Mouse (Mus musculus) ES-Bruce4 (cell line): ENCODE results near the gene Ank3. TPM values are rescaled to one million over a fixed set of nuclear protein-coding genes. Genes with fewer than 3 reads are reported as not detected.

Source experiments
- H3K27ac ChIP-seq: 2 replicates; pipeline ENCODE4 v1.5.1; 2012; ENCODE audit warnings: low read length, inconsistent platforms; ENCODE audit not compliant: insufficient read depth
- H3K27me3 ChIP-seq: 2 replicates; pipeline ENCODE4 v1.6.1; 2012; ENCODE audit warnings: mild to moderate bottlenecking, low read length, inconsistent platforms; ENCODE audit not compliant: control insufficient read depth, poor library complexity, insufficient read depth, severe bottlenecking
- H3K36me3 ChIP-seq: 2 replicates; pipeline ENCODE4 v1.6.1; 2012; ENCODE audit warnings: inconsistent platforms, mild to moderate bottlenecking, low read length, moderate library complexity; ENCODE audit not compliant: control insufficient read depth, poor library complexity, insufficient read depth, severe bottlenecking
- H3K4me1 ChIP-seq: one replicate; pipeline ENCODE4 v1.8.1; 2011; ENCODE audit warnings: low read length; ENCODE audit not compliant: control insufficient read depth, insufficient read depth
- H3K4me3 ChIP-seq: 2 replicates; pipeline ENCODE4 v1.5.1; 2011; ENCODE audit warnings: low read depth, mild to moderate bottlenecking, low read length
- H3K9ac ChIP-seq: 2 replicates; pipeline ENCODE4 v1.6.1; 2012; ENCODE audit warnings: low read depth, mild to moderate bottlenecking, inconsistent platforms; ENCODE audit not compliant: poor library complexity, severe bottlenecking
- H3K9me3 ChIP-seq: replicated peaks from 2 replicates; pipeline ENCODE4 v1.6.1; 2012; ENCODE audit warnings: mild to moderate bottlenecking, low read length, inconsistent platforms; ENCODE audit not compliant: control insufficient read depth, poor library complexity, insufficient read depth, severe bottlenecking
- CTCF ChIP-seq: IDR thresholded peaks from one replicate; pipeline ENCODE4 v1.8.1; 2011; ENCODE audit warnings: low read depth, low read length
- EP300 ChIP-seq: IDR thresholded peaks from 2 replicates; pipeline ENCODE4 v1.6.1; 2011; ENCODE audit warnings: low read depth, low read length; ENCODE audit not compliant: insufficient read depth
- POLR2A ChIP-seq: IDR thresholded peaks from one replicate; pipeline ENCODE4 v1.8.1; 2011; ENCODE audit warnings: low read length; ENCODE audit not compliant: insufficient read depth
- polyA plus RNA-seq: library from polyadenylated mRNA; stranded (reverse); fragments of >200 nt; gene quantifications from 2 replicates; pipeline ENCODE4 v1.2.4, GENCODE M21; 2011; ENCODE audit warnings: low read depth; ENCODE audit not compliant: missing spikeins, insufficient read depth, insufficient read length

Ank3 gene
- polyA plus RNA-seq, 1 experiment: 61.0 TPM

- no peaks in the 10 kb centered on the region for H3K27me3 ChIP-seq
- H3K4me1 ChIP-seq: peaks cover 4% of the 10 kb centered on the region
- no peak overlapping the region for H3K27ac ChIP-seq
- no peaks in the 10 kb centered on the region for H3K9me3 ChIP-seq
- H3K36me3 ChIP-seq: no peaks in the 10 kb centered on the region
- H3K4me3 ChIP-seq: no peak overlapping the region
- no peak overlapping the region for H3K9ac ChIP-seq
- no peak for TF ChIP-seq POLR2A
- TF ChIP-seq EP300: no peak
These were observed 130.2 kb downstream of the Ank3 start for GRCm38 (mm10) chr10:69528746-69529145.

GRCm38 (mm10) chr10:69530326-69530725 is 131.8 kb downstream of the Ank3 start:
- H3K36me3 ChIP-seq: no peaks in the 10 kb centered on the region
- TF ChIP-seq POLR2A (no peak), EP300 (no peak), CTCF (no peak)
- no peak overlapping the region for H3K4me3 ChIP-seq
- H3K4me1 ChIP-seq: peaks cover 4% of the 10 kb centered on the region
- H3K27me3 ChIP-seq: no peaks in the 10 kb centered on the region
- H3K27ac ChIP-seq: no peak overlapping the region
- no peaks in the 10 kb centered on the region for H3K9me3 ChIP-seq
- H3K9ac ChIP-seq: no peak overlapping the region

- H3K36me3 ChIP-seq: no peaks in the 10 kb centered on the region
- H3K4me1 ChIP-seq: peaks cover 4% of the 10 kb centered on the region
- H3K4me3 ChIP-seq: no peak overlapping the region
- no peak overlapping the region for H3K27ac ChIP-seq
- no peak overlapping the region for H3K9ac ChIP-seq
- no peaks in the 10 kb centered on the region for H3K9me3 ChIP-seq
- TF ChIP-seq EP300 (no peak), CTCF (peak; percentile 58)
- H3K27me3 ChIP-seq: no peaks in the 10 kb centered on the region
These were observed 133.0 kb downstream of the Ank3 start for GRCm38 (mm10) chr10:69531569-69531968.

GRCm38 (mm10) chr10:69532169-69532730 is 133.7 kb downstream of the Ank3 start:
- no peak overlapping the region for H3K9ac ChIP-seq
- no peaks in the 10 kb centered on the region for H3K27me3 ChIP-seq
- no peak overlapping the region for H3K4me3 ChIP-seq
- no peaks in the 10 kb centered on the region for H3K36me3 ChIP-seq
- H3K9me3 ChIP-seq: no peaks in the 10 kb centered on the region
- no peak overlapping the region for H3K27ac ChIP-seq
- TF ChIP-seq EP300 (no peak), CTCF (no peak), POLR2A (no peak)
- H3K4me1 ChIP-seq: peaks cover 4% of the 10 kb centered on the region

- no peak overlapping the region for H3K4me3 ChIP-seq
- no peak overlapping the region for H3K27ac ChIP-seq
- H3K27me3 ChIP-seq: no peaks in the 10 kb centered on the region
- peaks cover under 1% of the 10 kb centered on the region for H3K4me1 ChIP-seq
- H3K9me3 ChIP-seq: no peaks in the 10 kb centered on the region
- no peak for TF ChIP-seq EP300
- TF ChIP-seq POLR2A: no peak
- TF ChIP-seq CTCF: no peak
- no peak overlapping the region for H3K9ac ChIP-seq
- H3K36me3 ChIP-seq: no peaks in the 10 kb centered on the region
These were observed 135.2 kb downstream of the Ank3 start for GRCm38 (mm10) chr10:69533505-69534388.

- Histone ChIP-seq H3K36me3 (no peaks in the 10 kb centered on the region), H3K9me3 (no peaks in the 10 kb centered on the region), H3K27ac (no peak overlapping the region), H3K4me3 (no peak overlapping the region), H3K27me3 (no peaks in the 10 kb centered on the region), H3K4me1 (no peaks in the 10 kb centered on the region), H3K9ac (no peak overlapping the region)
- no peak for TF ChIP-seq EP300
- no peak for TF ChIP-seq CTCF
- TF ChIP-seq POLR2A: no peak
These were observed 136.1 kb downstream of the Ank3 start for GRCm38 (mm10) chr10:69534716-69535115.
